Mouse (Mus musculus): ENCODE data around the gene Limd2. TPM values are rescaled to one million over a fixed set of nuclear protein-coding genes. Genes with fewer than 3 reads are reported as not detected.
A peak's percentile ranks its signal among the peaks of the same experiment; 100 is the strongest.
"Not testable (repeated sequence)": the region's sequence is repeated elsewhere in the genome, so short reads cannot be mapped to it uniquely, and the experiment has no call there.

Gene Limd2
- total RNA-seq (2021) = 1 to 10 TPM; 1.9 to 3.3 TPM
- long read RNA-seq, experiment 1, partial matches to known transcripts = 0 of 2 reads
- long read RNA-seq, experiment 1, other reads (novel, unspliced or antisense) = 0 of 2 reads
- long read RNA-seq, experiment 2, transcript Limd2-201 (5 exons, 2,950 nt) = major isoform, 6 of 6 reads
- long read RNA-seq, experiment 2, partial matches to known transcripts = 0 of 6 reads
- long read RNA-seq, experiment 2, other reads (novel, unspliced or antisense) = 0 of 6 reads

DNA sequence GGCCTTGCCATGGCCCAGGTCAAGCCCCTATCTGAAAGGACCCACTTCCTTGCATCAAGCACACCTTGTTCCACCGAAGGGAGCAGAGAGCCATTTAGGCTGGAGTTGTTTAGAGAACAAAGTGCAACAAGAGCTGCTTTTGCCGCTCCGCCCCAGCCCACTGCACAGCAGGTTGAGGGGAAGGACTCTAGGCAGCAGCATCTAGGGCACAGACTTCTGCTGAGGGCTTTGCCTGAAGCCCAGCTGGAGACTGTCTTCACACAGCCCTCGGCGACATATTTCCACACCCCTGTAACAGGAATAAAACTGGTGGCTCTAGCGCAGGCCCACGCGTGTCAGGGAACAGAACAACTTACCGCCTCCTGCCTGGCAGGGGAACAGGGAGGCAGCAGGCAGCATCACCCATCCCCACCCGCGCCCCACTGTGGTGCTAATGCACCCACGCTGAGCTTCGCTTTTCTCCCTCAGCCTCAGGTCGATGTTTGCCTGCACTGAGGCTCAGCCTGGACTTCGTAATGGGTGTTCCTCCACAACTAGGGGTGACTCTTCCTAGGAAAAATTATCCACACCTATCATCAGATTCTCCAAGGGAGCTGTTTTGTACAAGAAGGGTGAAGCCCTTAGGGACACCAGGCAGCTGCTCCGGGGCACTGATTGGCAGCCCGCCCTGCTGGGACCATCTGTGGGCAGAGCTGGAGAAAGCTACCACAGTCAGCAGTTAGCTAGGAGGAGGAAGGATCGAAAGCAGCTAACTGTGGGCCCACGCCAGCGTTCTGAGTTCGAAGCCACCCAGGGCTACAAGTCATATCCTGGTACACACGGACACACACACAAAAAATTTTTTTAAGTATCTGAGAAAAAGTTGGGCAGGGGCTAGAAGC is at the start of gene Limd2, which contains the start of gene Gm10840:
Limd2 (minus strand) TSS at position 20 of the 881 bp plus-strand sequence.
Gm10840 (plus strand) TSS at position 10 of the 881 bp plus-strand sequence.
- DNase-seq = no peak

DNA sequence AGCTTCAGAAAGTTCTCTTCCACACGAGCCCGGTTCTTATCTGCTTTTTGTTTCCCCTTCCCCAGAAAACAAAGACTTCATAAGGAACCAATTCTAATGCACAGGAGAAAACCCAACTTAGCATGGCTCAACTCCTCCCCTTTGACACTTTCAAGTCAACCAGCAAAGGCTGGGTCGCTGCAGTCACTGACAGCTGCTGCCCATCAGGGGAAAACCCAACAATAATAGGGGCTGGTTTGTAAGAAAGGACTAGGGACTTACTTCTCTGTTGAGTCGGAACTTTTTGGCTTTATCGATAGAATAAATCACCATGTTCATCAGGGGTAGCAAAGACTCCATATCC is 41.4 kb upstream of the Limd2 start, which contains the start of gene Strada:
Strada (minus strand) TSS at position 46 of the 343 bp plus-strand sequence.
- DNase-seq = no peak

DNA sequence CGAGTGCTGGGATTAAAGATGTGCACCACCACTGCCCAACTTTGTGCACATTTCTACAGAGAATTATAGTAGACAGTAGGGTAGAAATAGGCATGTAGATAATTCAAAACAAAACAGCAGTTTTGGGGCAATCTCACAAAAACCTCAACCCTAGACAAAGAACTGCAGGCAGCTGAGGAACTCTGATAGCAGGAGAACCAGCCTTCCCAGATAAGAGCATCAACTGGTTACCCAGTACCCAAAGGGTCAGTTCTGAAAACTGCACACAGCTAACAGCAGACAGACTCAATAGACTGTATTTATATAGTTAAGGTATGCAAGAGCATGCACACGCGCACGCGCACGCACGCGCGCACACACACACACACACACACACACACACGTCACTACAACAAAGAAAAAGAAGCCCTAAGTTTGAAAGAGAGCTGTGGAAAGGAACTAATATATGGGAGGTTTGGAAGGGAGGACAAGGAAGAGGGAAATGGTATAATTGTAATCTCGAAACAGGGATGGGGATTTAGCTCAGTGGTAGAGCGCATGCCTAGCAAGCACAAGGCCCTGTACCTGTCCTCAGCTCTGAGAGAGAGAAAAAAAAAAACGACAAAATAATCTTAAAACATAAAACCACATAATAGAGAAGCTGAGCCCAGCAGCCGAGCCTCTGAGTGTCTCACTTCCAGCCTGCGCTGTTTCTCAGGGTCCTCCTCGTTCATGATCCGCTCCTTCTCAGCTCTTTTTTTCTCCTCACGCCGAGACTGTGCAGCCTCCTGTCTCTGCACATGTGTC is 40.9 kb upstream of the Limd2 start:
- no peak for DNase-seq

DNA sequence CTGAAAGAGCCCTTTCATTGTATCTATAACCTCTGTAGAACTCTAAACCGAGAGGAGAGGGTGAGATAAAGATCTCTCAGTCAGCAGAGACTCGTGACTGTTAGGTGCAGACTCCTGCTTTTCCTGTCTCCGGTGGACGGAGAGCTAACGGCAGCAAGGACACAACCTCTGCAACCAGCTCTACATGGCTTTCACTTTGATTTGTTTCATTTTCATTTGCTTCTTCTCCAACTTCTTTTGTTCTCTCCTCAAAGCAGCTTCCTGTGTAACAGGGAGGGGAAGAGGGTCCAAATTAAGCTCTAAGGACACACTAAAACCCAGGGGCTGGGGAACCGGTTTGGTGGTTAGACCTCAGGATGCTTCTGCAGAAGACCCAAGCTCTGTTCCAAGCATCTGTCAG is 40.1 kb upstream of the Limd2 start:
- DNase-seq = no peak

DNA sequence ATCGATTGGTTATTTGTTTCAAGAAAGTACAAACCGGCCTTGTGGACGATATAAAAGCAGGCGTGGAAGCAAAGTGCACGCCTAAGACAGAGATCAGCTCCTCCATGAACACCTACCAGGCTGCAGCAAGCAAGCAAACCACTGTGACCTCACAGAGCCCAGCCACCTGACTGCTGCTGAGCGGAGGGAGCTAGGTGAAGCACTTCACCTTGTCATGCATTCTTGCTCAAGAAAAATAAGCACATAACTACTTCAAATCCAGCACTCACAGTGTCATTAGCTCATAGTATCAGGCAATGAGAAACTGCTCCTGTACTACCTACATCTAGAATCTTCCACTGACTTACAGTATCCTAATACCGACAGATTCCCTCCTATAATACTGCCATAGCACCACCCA is 39.3 kb upstream of the Limd2 start:
- DNase-seq = not testable (repeated sequence)

DNA sequence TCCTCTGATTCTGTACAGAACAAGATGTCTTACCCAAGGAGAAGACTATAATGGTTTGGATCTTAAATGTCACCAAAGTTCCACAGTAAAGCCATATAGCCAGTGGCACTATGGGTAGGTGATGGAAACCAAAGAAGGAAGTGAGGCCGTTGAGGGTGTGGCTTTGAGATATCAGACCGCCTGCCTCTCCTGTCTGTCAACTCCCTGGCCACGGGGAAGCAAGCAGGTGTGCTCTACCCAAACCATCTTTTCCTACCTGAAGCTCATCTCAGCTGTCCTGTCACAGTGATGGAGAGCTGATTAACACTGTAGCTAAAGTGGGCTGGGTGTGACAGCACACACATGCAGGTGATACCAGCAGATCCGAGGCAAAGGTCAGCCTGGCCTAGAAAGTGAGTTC is 37.6 kb upstream of the Limd2 start:
- DNase-seq = no peak

DNA sequence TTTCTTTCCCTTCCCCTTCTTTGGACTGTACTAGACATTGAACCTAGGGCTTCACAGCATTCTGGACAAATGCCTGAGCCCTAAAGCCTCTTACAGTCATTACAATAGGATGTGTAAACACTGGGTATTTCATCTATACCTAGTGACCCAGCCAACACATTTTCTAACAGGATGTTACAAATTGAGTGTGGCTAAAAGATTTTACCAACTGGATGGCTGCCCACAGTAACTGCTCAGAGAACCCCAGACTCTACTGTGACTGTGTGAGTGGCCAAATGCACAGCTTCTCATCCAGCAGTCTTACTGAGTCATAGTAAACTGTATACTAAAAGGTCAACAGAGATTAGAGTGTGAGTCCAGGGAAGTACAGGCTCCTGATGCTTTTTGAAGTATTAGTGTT is 34.7 kb upstream of the Limd2 start:
- DNase-seq = no peak

DNA sequence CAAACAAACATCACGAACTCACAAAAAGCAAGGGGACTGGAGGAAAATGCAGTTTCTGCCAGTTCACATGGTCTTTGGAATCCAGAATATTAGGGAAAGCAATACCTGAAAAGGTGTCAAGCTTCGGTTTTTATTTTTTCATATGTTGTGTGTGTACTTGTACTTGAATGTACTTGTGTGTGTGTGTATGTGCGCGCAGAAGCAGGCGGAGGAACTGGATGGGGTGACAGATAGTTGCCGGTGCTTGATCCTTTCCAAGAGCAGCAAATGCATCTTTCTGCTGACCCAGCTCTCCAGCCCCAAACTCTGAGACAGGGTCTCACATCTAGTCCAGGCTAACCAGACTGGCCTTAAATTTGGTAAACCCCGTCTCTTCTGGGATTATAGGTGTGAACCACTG is 34.2 kb upstream of the Limd2 start:
- DNase-seq = no peak

DNA sequence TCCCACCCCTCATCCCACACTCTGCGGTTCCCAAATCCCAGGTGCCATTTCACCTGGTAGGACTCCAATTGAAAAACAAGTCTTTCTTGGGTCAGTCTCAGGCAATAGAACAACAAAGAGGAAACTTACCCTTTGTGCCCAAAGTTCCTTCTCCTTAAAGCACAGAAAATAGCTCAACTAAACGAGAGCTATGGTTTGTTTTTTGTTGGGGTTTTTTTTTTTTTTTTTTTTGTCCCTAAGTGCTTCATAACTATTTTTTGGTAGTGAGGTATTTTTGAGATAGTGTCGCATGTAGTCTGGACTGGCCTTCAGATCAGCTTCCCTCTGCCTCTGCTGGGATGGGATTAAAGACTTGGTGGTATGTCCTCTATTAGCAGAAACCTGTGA is 33.5 kb upstream of the Limd2 start:
- no peak for DNase-seq

DNA sequence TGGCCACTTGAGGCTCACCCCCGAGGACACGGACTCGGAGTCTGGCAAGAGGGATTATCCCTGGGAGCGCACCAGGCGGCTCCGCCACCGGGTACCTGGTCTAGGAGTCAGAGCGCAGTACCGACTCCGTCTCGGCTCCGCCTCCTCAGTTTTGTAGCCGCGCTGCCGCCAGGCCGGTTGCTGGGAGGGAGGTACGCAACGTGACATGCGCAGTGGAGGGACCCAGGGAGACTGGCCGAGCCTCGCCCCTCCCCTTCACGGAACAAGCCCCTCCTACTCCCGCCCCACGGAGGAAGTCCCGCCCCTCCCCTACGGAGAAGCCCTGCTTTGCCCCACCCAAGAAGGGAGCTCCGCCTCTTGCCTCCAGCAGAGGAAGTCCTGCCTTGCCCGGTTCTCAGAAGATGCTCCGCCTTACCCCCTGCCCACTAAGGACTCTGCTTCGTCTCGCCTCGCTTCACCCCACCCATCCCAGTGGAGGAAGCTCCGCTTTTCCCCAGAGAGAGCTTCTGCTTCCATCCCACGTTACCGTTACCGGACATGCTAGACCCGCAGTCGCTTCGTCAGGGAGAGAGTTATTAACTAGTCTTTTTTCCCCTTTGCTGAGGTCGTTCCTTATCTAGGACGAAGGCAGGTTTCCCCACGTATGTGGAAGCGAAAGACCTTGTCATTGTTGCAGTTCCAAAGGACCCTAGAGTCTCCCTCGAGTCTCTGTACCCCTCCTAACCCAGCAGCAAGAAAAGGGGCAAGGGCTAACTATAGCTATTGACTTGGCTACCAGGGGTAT is 32.9 kb upstream of the Limd2 start:
- peak; percentile 98 for DNase-seq

DNA sequence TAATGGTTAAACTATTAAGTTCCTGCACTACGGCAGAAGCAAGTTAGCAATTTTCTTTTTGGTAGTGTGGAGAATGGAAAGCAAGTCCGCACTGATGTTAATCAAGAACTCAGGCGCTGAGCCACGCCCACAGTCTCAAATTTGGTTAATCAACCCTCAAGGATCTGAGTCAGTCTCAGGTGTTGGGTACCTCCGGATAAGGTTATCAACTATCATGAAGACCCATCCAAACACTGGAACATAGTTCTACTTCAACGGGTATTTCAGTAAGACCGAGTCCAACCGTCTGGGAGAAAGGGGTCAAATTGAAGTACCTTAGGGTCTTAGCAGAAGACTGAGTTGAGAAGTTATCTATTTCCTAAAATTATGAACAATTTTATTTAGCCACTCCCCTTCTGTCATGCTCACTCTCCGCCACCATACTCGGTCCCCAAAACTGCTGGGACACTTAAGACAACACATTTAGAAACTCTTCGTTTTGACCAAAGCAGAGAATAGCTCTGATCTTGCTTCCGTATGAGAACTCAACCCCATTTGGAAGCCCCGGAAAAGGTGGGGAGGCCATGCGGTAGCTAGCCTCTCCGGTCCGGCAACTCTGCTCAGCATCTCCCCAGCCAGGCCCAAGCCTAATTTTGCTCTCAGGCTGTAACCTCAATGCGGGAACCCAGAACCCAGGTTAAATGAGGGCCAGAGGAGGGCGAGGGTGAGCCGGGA is 32.2 kb upstream of the Limd2 start:
- DNase-seq = no peak

DNA sequence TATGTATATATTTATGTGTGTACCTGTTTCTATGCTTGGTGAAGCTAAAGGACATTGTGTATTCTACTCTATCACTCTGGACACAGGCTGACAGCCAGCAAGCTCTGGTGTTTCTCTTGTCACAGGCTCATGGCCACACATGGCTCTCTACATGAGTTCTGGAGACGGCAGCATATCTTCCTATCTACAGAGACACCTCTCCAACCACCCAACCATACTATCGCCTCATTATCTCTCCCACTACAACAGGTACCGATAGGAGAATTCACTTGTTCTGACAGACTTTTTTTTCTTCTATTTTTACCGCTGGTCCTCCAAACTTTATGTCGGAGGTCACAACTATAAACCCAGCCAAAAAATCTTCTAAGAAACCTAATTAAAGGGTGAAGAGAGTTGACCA is 31.6 kb upstream of the Limd2 start:
- no peak for DNase-seq

DNA sequence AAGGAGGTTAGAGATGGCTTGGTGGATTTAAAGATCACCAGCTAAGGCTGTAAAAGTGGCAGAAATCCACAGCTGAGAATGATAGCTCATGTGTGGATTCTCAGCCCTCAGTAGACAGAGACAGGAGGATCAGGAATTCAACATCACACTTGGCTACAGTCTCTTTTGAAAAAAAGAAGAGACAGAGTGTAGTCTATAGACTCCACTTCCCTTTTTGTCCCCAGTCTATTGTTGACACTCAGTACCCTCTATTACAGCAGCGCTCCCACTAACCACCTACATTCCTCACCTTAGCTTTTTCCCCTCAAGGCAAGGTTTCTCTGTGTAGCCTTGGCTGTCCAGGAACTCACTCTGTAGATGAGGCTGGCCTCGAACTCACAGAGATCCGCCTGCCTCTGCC is 31.1 kb upstream of the Limd2 start:
- DNase-seq = no peak

DNA sequence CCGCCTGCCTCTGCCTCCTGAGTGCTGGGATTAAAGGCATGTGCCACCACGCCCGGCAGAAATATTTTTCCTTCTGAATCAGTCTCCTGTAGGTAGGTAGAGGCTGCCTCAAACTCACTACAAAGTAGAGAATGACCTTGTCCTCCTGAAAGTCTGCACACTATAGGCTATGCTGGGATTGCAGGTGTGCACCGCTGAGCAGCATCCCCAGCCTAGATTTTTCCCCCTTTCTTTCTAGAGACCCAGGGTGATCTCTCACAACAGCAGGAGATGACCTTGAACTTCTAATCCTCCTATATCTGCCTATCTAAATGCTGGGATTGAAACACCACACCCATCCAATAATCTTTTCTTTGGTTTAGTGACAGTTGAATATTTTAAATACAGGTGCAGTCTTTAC is 26.7 kb upstream of the Limd2 start:
- DNase-seq = no peak

DNA sequence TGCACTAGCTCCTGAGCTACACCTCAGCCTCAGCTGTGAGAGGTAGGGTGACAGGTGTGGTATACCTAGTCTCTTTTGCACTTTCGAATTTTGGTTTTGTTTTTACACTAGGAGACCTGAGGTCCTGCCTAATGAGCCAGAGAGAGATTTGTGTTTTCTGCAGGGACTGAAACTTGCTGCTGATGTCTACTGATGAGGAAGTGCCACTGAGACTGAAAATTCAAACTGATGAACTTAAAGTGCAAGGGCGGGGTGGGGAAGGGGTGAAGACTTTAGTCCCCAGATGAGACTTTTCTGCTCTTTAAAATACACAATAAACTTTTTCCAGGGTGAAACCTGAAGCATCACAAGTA is 19.8 kb upstream of the Limd2 start:
- no peak for DNase-seq

DNA sequence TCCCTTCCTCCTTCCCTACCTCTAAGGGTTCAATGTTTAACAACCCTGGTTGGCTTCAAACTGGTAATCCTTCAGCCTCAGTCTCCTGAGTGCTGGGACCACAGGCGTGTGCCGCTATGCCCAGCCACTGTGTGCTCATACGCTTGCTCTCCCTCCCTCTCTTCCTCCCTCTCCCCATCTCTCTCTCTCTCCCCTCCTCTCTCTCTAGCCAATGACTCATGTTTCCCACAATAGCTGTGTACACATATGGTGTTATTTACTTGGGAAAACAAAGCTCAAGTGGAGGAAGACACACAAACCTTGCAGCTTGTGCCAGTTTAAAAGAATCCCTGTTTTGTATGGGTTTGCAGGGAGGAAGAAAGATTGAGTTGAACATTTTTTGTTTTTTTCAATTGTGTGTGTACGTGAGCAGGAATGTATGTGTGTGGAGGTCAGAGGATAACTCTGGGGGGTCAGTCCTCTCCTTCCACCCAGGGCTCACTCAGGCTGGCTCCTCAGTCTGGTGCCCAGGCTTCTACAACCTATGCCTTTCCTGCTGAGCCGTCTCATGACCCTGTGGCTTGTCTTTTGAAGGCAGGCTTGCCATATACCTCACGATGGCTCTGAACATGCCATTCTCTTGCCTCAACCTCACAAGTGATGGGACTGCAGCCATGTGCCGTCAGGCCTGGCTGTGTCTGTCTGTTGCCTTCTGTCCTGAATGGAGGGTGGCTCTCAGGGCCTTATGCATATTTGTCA is 19.2 kb upstream of the Limd2 start:
- DNase-seq = no peak

DNA sequence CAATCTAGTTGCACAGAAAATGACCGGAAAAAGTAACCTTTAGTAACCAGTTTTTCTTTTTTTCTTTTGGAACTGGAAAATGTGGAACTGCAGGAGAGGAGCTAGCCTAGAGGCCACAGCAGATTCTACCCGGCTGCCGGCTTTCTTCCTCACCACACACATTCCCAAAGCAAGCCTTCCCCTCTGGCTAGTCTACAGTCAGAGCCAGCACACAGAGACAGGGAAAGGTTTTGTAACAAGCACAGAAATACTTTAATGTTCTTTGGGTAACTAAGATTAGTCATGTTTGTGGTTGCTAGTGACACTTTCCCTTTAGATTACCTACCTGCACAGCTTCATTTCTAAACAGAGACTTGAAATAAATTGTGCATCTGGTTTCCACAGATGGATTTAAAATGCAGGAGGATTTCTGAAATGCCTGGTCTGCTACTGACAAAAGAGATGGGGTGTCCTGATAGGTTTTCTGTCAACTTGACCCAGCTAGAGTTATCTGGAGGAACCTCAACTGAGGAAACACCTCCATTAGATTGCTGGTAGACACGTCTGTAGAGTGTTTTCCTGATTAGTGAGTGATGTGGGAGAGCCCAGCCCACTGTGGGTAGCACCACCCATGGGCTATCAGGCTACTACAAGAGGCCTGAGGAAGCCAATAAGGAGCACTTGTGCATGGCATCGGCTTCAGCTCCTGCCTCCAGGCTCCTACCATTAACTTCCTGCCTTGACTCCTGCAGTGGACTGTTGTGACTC is 17.5 kb upstream of the Limd2 start:
- DNase-seq = no peak

DNA sequence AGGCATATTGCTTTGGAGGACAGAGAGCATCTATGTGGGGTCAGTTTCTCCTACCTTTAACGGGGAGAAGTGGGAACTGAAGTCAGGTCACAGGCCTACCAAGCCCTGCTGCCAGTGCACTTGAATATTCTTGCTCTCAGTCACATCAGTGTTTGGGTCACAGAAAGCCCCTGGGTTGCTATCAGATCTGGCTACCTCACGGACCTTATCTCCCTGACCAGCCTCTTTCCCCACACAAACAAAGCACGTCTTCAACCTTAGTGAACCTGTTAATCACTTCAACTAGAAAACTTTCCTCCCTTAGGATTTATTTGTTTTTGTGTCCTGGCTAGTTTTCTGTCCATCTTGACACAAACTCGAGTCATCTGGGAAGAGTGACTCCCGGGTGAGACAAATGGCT is 15.7 kb upstream of the Limd2 start:
- no peak for DNase-seq

DNA sequence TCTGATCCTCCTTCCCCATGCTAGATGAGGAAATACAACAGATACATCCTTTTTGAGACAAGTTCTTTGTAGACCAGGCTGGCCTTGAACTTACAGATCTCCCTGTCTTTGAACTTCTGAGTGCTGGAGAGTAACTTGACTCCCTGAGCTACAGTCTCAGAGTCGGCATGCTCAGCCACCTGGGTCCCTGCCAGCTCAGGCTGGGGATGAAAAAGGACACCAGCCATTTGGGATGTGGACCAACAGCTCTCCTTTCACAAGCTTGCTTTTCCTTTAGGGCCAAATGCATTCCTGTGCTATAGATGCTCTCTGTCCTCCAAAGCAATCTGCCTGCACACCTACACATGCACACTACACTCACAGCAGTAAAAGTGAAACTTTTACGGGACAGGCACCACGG is 14.4 kb upstream of the Limd2 start:
- DNase-seq = peak; percentile 66

DNA sequence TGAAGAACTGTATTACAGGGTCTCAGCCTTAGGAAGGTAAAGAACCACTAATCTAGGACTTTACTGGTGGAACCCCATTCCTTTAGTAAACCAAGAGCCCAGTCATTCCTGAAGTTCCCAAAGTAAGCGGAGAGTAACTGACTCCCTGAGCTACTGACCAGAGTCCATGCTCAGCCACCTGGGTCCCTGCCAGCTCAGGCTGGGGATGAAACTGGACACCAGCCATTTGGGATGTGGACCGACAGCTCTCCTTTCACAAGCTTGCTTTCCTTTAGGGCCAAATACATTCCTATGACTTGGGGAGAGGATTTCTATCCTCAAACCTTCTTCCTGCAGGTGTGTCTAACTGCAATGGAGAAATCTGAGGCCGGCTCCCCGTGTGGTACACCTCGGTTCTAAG is 13.7 kb upstream of the Limd2 start:
- peak; percentile 55 for DNase-seq

Data from gastrocnemius, postnatal 25 days (tissue).